Mouse (Mus musculus) skeletal muscle tissue, postnatal 0 days (tissue): ENCODE results near the gene H2-M2. TPM values are rescaled to one million over a fixed set of nuclear protein-coding genes. Genes with fewer than 3 reads are reported as not detected.

Experiments used
- polyA plus RNA-seq: library from polyadenylated mRNA; unstranded; fragments of >200 nt; fragmentation: Nextera tagmentation; extraction: Ambion mirVana; gene quantifications from 2 replicates; pipeline ENCODE4 v1.2.1, GENCODE M21; 2015

Gene H2-M2
- not detected in 2 replicates for polyA plus RNA-seq

GRCm38 (mm10) chr17:37483452-37483851, at the start of gene H2-M2:
TSS of gene H2-M2 (minus strand) at chr17:37483552.

DNA sequence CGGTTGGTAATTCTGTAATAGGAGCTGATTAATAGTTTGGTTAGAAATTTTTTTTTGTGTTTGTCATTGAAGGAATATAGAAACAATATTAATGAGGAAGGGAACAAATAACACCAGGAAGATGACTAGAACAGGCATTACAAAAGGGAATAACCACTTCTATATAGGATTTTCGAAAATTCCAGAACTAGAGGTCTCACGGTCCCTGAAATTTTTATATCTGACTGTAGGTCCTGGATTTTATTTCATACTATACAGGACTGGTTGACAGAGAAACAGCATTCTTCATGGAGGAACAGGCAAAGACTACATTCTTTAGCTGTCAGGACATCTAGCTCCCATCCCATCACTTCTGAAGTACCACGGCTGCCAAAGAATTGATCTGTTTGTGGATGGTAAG, 24.4 kb upstream of the H2-M2 start, which contains the start of gene Olfr111:
Gene Olfr111 (plus strand): TSS at position 301 of the 400 bp plus-strand sequence.

DNA sequence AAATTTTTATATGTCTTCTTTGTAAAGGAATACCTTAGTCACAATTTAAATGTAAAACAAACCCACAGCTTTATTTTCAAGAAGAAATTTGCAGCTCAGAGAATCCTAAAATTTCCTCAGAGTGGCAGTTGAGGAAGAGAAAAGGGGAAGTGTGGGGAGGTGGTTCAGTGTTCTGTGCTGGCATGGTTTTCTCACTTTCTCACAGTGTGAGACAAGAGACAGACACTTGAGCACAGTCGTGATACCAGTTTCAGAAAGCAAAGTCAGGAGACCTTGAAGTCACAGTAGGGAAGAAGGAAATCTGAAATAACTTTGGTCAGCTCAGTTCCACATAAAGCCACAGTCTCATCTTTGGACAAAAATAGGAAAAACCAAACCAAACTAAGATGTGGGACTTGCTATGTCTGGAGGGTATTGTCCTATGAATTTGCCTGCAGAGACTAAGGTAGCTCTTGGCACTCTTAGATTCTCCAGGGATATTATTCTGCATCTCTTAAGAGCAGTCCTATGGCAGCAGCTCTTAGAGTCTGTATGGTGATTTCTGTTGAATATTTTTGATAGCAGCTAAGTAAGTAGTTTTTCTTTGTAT, 8.7 kb upstream of the H2-M2 start, which contains the start of gene Olfr110:
Gene Olfr110 (plus strand): TSS at position 539 of the 589 bp plus-strand sequence.

DNA sequence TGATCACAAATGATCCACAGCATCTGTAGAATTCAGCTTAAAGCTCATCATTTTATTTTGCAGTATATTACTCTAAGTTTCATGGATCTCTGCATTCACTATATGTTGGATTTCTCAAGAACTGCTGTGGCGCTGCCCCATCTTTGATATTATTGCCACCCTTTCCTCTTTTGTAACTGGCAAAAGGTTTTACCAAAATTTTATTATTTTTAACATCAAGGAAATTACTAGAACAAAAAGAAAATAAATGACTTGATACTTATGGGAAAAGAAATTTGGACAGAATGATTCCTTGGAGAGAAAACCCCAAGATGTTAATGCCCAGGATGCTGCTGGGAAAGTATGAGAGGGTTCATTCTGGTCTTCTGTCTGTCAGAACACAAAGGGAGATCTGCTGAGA, 24.7 kb downstream of the H2-M2 start, which contains the start of gene Olfr109:
Gene Olfr109 (plus strand): TSS at position 301 of the 400 bp plus-strand sequence.

GRCm38 (mm10) chr17:37445180-37445579, 38.2 kb downstream of the H2-M2 start, which contains the start of gene Olfr108:
TSS of gene Olfr108 (plus strand) at chr17:37445480.

Other genes starting within 250 kb of the H2-M2 start
- not detected in 2 replicates for gene Olfr97, start 246.2 kb downstream of the H2-M2 start, polyA plus RNA-seq
- gene Olfr98, start 219.8 kb downstream of the H2-M2 start, polyA plus RNA-seq: not detected in 2 replicates
- gene H2-M3, start 213.3 kb downstream of the H2-M2 start, polyA plus RNA-seq: 2.7 and 3.8 TPM in 2 replicates
- not detected in 2 replicates for gene Olfr99, start 200.1 kb downstream of the H2-M2 start, polyA plus RNA-seq
- gene Olfr101, start 179.2 kb downstream of the H2-M2 start, polyA plus RNA-seq: not detected in 2 replicates
- not detected in 2 replicates for gene Olfr102, start 166.5 kb downstream of the H2-M2 start, polyA plus RNA-seq
- not detected in 2 replicates for gene Olfr103, start 143.9 kb downstream of the H2-M2 start, polyA plus RNA-seq
- gene Olfr104-ps, start 124.0 kb downstream of the H2-M2 start, polyA plus RNA-seq: not detected in 2 replicates
- not detected in 2 replicates for gene Olfr105-ps, start 104.5 kb downstream of the H2-M2 start, polyA plus RNA-seq
- not detected in 2 replicates for gene Olfr106-ps, start 93.2 kb downstream of the H2-M2 start, polyA plus RNA-seq
- gene Olfr107, start 84.3 kb downstream of the H2-M2 start, polyA plus RNA-seq: not detected in 2 replicates
- not detected in 2 replicates for gene Olfr108, start 38.1 kb downstream of the H2-M2 start, polyA plus RNA-seq
- gene Olfr109, start 24.6 kb downstream of the H2-M2 start, polyA plus RNA-seq: not detected in 2 replicates
- gene Olfr110, start 8.9 kb upstream of the H2-M2 start, polyA plus RNA-seq: not detected in 2 replicates
- gene Olfr111, start 24.5 kb upstream of the H2-M2 start, polyA plus RNA-seq: not detected in 2 replicates
- gene Olfr112, start 85.9 kb upstream of the H2-M2 start, polyA plus RNA-seq: not detected in 2 replicates
- gene Olfr113, start 94.1 kb upstream of the H2-M2 start, polyA plus RNA-seq: not detected in 2 replicates
- gene Olfr114, start 109.2 kb upstream of the H2-M2 start, polyA plus RNA-seq: not detected in 2 replicates
- gene Olfr115, start 143.6 kb upstream of the H2-M2 start, polyA plus RNA-seq: not detected in 2 replicates
- gene Olfr116, start 143.6 kb upstream of the H2-M2 start, polyA plus RNA-seq: not detected in 2 replicates
- gene Olfr117, start 180.2 kb upstream of the H2-M2 start, polyA plus RNA-seq: not detected in 2 replicates
- gene Olfr118, start 183.4 kb upstream of the H2-M2 start, polyA plus RNA-seq: not detected in 2 replicates
- not detected in 2 replicates for gene Olfr119, start 213.0 kb upstream of the H2-M2 start, polyA plus RNA-seq
- not detected in 2 replicates for gene Olfr120, start 238.3 kb upstream of the H2-M2 start, polyA plus RNA-seq